ENCODE assay signal across 12 mouse cellular contexts in the genomic region with DNA sequence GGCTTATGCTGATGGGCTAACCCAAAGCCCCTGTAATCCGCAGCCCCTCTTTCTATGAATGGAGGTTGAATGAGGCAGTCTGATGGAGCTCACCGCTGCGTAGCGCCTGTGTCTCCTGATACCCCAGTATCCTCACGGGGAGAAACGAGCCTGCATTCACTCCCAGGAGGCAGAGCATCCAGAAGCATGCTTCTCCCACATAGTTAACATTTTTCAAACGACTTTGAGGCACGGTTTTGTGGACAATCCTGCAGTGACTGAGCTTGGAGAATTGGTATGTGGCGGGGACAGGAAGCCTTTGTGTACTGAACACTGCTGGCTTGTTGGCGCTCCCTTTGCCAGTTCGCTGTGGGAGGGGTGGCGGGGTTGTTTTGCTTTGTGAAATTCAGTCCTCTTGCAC. TPM values are rescaled to one million over a fixed set of nuclear protein-coding genes. Genes with fewer than 3 reads are reported as not detected.
DNase-seq lines count a peak whose midpoint lies in the region; ATAC-seq and TF ChIP-seq lines count a peak whose summit lies in the region.
"Had no signal": no experiment of that assay in that cellular context is flagged by ENCODE, and none has a peak within 500 bp of the region (broad histone marks: within the 10 kb centered on the region; RNA-seq: fewer than 3 reads in every experiment).

No protein-coding gene starts in this region.

- H3K9me3 ChIP-seq in heart, embryonic 13.5 days = no peaks in the 10 kb centered on the region
- H3K9me3 ChIP-seq in embryonic facial prominence, embryonic 12.5 days = no peaks in the 10 kb centered on the region
- no peaks in the 10 kb centered on the region for H3K9me3 ChIP-seq in hindbrain, postnatal 0 days (ENCODE audit: low read length)
- H3K9me3 ChIP-seq in midbrain, embryonic 13.5 days = no peaks in the 10 kb centered on the region
- H3K9me3 ChIP-seq: megakaryocyte, embryonic 14.5 days had no signal

- peaks cover 35% of the 10 kb centered on the region for H3K27me3 ChIP-seq in heart, embryonic 13.5 days (replicated peaks)
- H3K27me3 ChIP-seq in embryonic facial prominence, embryonic 12.5 days = peaks cover 9% of the 10 kb centered on the region
- no peaks in the 10 kb centered on the region for H3K27me3 ChIP-seq in hindbrain, postnatal 0 days (ENCODE audit: insufficient read depth, low read length)
- peaks cover 12% of the 10 kb centered on the region; the same call in 1 of the 2 replicates for H3K27me3 ChIP-seq in midbrain, embryonic 13.5 days

- no peaks in the 10 kb centered on the region for H3K4me1 ChIP-seq in heart, embryonic 13.5 days
- H3K4me1 ChIP-seq in embryonic facial prominence, embryonic 12.5 days = peaks cover 6% of the 10 kb centered on the region; the same call in 1 of the 2 replicates
- peaks cover 6% of the 10 kb centered on the region; the same call in 1 of the 2 replicates for H3K4me1 ChIP-seq in hindbrain, postnatal 0 days (ENCODE audit: insufficient read depth, low read length)
- H3K4me1 ChIP-seq in midbrain, embryonic 13.5 days (replicated peaks) = peaks cover 14% of the 10 kb centered on the region
- H3K4me1 ChIP-seq: megakaryocyte, embryonic 14.5 days had no signal

- no peak overlapping the region for H3K27ac ChIP-seq in heart, embryonic 13.5 days (replicated peaks)
- H3K27ac ChIP-seq in embryonic facial prominence, embryonic 12.5 days = no peak overlapping the region
- H3K27ac ChIP-seq in hindbrain, postnatal 0 days = peak overlapping the region; percentile 51; the same call in 1 of the 2 replicates
- peak overlapping the region; percentile 39; the same call in 1 of the 2 replicates for H3K27ac ChIP-seq in midbrain, embryonic 13.5 days

- no peak overlapping the region for H3K4me3 ChIP-seq in heart, embryonic 13.5 days
- H3K4me3 ChIP-seq in embryonic facial prominence, embryonic 12.5 days = no peak overlapping the region
- no peak overlapping the region for H3K4me3 ChIP-seq in hindbrain, postnatal 0 days (ENCODE audit: low read length)
- peak overlapping the region; percentile 24 for H3K4me3 ChIP-seq in midbrain, embryonic 13.5 days (replicated peaks)
- H3K4me3 ChIP-seq: megakaryocyte, embryonic 14.5 days had no signal

- DNase-seq in heart, adult 18-20 months = no peak
- peak; percentile 62 for DNase-seq in hindbrain, postnatal 0 days (ENCODE audit: low spot score)
- no peak for DNase-seq in adrenal gland, postnatal 14 days

- ATAC-seq in heart, embryonic 13.5 days (ENCODE audit: extremely low read depth, insufficient number of reproducible peaks, low FRiP score, low TSS enrichment) = no peak
- ATAC-seq in embryonic facial prominence, embryonic 12.5 days (ENCODE audit: insufficient number of reproducible peaks, insufficient read depth, low FRiP score, low TSS enrichment) = no peak
- peak; percentile 78 for ATAC-seq in hindbrain, postnatal 0 days
- ATAC-seq in midbrain, embryonic 13.5 days = peak; percentile 75
- no peak for ATAC-seq in monocyte, adult 5-6 weeks (replicated peaks; ENCODE audit: insufficient number of reproducible peaks, low FRiP score, low TSS enrichment, poor library complexity, severe bottlenecking)
- ATAC-seq in CD4-positive, CD25-positive, alpha-beta regulatory T cell, adult 4 months = no peak

- no peak for TF ChIP-seq CTCF in hindbrain, postnatal 0 days (IDR thresholded peaks at IDR 0.05; ENCODE audit: low read depth)

- no peaks in the 10 kb centered on the region for H3K36me3 ChIP-seq in heart, embryonic 13.5 days
- no peaks in the 10 kb centered on the region for H3K36me3 ChIP-seq in embryonic facial prominence, embryonic 12.5 days
- no peaks in the 10 kb centered on the region for H3K36me3 ChIP-seq in hindbrain, postnatal 0 days (ENCODE audit: insufficient read depth, low read length)
- no peaks in the 10 kb centered on the region for H3K36me3 ChIP-seq in midbrain, embryonic 13.5 days

- WGBS in heart, embryonic 13.5 days = 21% methylated on average over 12 of the region's 12 CpGs
- 8% methylated on average over 12 of the region's 12 CpGs for WGBS in embryonic facial prominence, embryonic 12.5 days
- WGBS in hindbrain, postnatal 0 days = 9% methylated on average over 12 of the region's 12 CpGs
- WGBS in midbrain, embryonic 13.5 days = 7% methylated on average over 12 of the region's 12 CpGs

- H3K9ac ChIP-seq in heart, embryonic 13.5 days = no peak overlapping the region
- H3K9ac ChIP-seq in embryonic facial prominence, embryonic 12.5 days = peak overlapping the region; percentile 30; the same call in 1 of the 2 replicates
- H3K9ac ChIP-seq in hindbrain, postnatal 0 days (replicated peaks; ENCODE audit: low read length) = no peak overlapping the region; the same call in 1 of the 2 replicates
- peak overlapping the region; percentile 34 for H3K9ac ChIP-seq in midbrain, embryonic 13.5 days (replicated peaks)

- H3K4me2 ChIP-seq in heart, embryonic 13.5 days = peak overlapping the region; percentile 7; the same call in 1 of the 2 replicates
- H3K4me2 ChIP-seq in embryonic facial prominence, embryonic 12.5 days (replicated peaks) = peak overlapping the region; percentile 35
- peak overlapping the region; percentile 39 for H3K4me2 ChIP-seq in hindbrain, postnatal 0 days (ENCODE audit: low read depth, low read length)
- H3K4me2 ChIP-seq in midbrain, embryonic 13.5 days (replicated peaks) = peak overlapping the region; percentile 49

RNA-seq across cellular contexts. Expression of a gene that starts 55.2 kb away (rescaled TPM):
- not detected in 2 replicates for polyA plus RNA-seq in heart, embryonic 13.5 days (2015; fragmentation: Nextera tagmentation; extraction: Ambion mirVana)
- not detected for total RNA-seq in heart, adult 18-20 months (2021)
- polyA plus RNA-seq in embryonic facial prominence, embryonic 12.5 days (2016; fragmentation: Nextera tagmentation; extraction: Ambion mirVana) = 0.41 and 0.54 TPM in 2 replicates
- total RNA-seq in hindbrain, postnatal 0 days (2014; rRNA removed) = 0.21 TPM in 1 of 2 replicates, not detected in the other
- 0.06 TPM in 1 of 2 replicates, not detected in the other for polyA plus RNA-seq in hindbrain, postnatal 0 days (2015; fragmentation: Nextera tagmentation; extraction: Ambion mirVana)
- polyA plus RNA-seq in midbrain, embryonic 13.5 days (2015; fragmentation: Nextera tagmentation; extraction: Ambion mirVana) = not detected in 2 replicates
- not detected in 2 replicates for total RNA-seq in adrenal gland, postnatal 14 days (2021)
- not detected in 3 replicates for total RNA-seq in monocyte, adult 5-6 weeks (2017)
- polyA plus RNA-seq in CD4-positive, CD25-positive, alpha-beta regulatory T cell, adult 4 months (2017; shearing (Covaris generic)) = not detected
- total RNA-seq: adrenal gland, postnatal 4 days; CH12.LX had no signal
- polyA plus RNA-seq: large intestine, adult 2 months had no signal

Comparison
In these comparisons a context has a peak if more than half of its experiments do, and no peak if none do; other contexts are left out.
1. ATAC-seq: peak in hindbrain, postnatal 0 days (single experiment) and midbrain, embryonic 13.5 days (single experiment); none in heart, embryonic 13.5 days (single experiment), embryonic facial prominence, embryonic 12.5 days (single experiment), monocyte, adult 5-6 weeks (single experiment) and CD4-positive, CD25-positive, alpha-beta regulatory T cell, adult 4 months (single experiment).
2. H3K27ac ChIP-seq: peak in hindbrain, postnatal 0 days (single experiment) and midbrain, embryonic 13.5 days (single experiment); none in heart, embryonic 13.5 days (single experiment) and embryonic facial prominence, embryonic 12.5 days (single experiment).
3. H3K9ac ChIP-seq: peak in embryonic facial prominence, embryonic 12.5 days (single experiment) and midbrain, embryonic 13.5 days (single experiment); none in heart, embryonic 13.5 days (single experiment) and hindbrain, postnatal 0 days (single experiment).
4. Peak in every context shown above with its lines, with median percentiles within 50 percentile points of each other: H3K4me2 ChIP-seq.